Mouse (Mus musculus) olfactory bulb, adult 2 months (tissue): ENCODE measurements around the gene Rccd1. TPM values are rescaled to one million over a fixed set of nuclear protein-coding genes. Genes with fewer than 3 reads are reported as not detected.
"Not testable (repeated sequence)": the region's sequence is repeated elsewhere in the genome, so short reads cannot be mapped to it uniquely, and the experiment has no call there.

Experiments used
- H3K27ac ChIP-seq: fragments of 200-500 bp; 2 replicates; pipeline ENCODE4 v1.5.1; 2012; ENCODE audit warnings: low read depth, low read length; ENCODE audit not compliant: insufficient read depth
- H3K4me1 ChIP-seq: fragments of 200-500 bp; 2 replicates; pipeline ENCODE4 v1.6.1; 2012; ENCODE audit warnings: low read length; ENCODE audit not compliant: control insufficient read depth, insufficient read depth
- H3K4me3 ChIP-seq: fragments of 200-500 bp; 2 replicates; pipeline ENCODE4 v1.5.1; 2012; ENCODE audit warnings: mild to moderate bottlenecking, low read depth, low read length, moderate library complexity; ENCODE audit not compliant: insufficient read depth
- CTCF ChIP-seq: fragments of 200-500 bp; IDR thresholded peaks from 2 replicates; pipeline ENCODE4 v1.5.1; 2012; ENCODE audit warnings: low read depth, mild to moderate bottlenecking, low read length, moderate library complexity; ENCODE audit not compliant: insufficient read depth
- POLR2A ChIP-seq: fragments of 200-500 bp; IDR thresholded peaks from 2 replicates; pipeline ENCODE4 v1.6.1; 2012; ENCODE audit warnings: mild to moderate bottlenecking, low read depth, low read length, moderate library complexity; ENCODE audit not compliant: insufficient read depth
- WGBS: fragments of 180-500 bp; shearing (Covaris S2); methylation state at CpG from one replicate; pipeline ENCODE4 v1.1.7; 2018; 5-methylcytosine and 5-hydroxymethylcytosine counted together
- polyA plus RNA-seq: library from polyadenylated mRNA; stranded (reverse); fragments of >200 nt; gene quantifications from 2 replicates; pipeline ENCODE4 v1.2.4, GENCODE M21; 2012; ENCODE audit warnings: low replicate concordance; ENCODE audit not compliant: missing spikeins, insufficient read depth, insufficient read length

Gene Rccd1
- polyA plus RNA-seq, 1 experiment, result not detected

- Histone ChIP-seq H3K4me1 (peaks cover 37% of the 10 kb centered on the region), H3K4me3 (peak overlapping the region; percentile 96)
- WGBS, result under 1% methylated on average over 45 of the region's 45 CpGs
Observed at GRCm38 (mm10) chr7:80339793-80340628, 15.8 kb upstream of the Rccd1 start.

GRCm38 (mm10) chr7:80339371-80339770 lies 15.1 kb upstream of the Rccd1 start:
- Histone ChIP-seq H3K4me3 (peak overlapping the region; percentile 96), H3K27ac (peak overlapping the region; percentile 9; the same call in 1 of the 2 replicates), H3K4me1 (peaks cover 38% of the 10 kb centered on the region)
- WGBS, result 3% methylated on average over 17 of the region's 17 CpGs
- TF ChIP-seq CTCF (no peak), POLR2A (no peak)

More at GRCm38 (mm10) chr7:80339793-80340628, 15.8 kb upstream of the Rccd1 start:
- peak overlapping the region; percentile 91 for H3K27ac ChIP-seq
- TF ChIP-seq CTCF (peak; percentile 54; the same call in 1 of the 2 replicates), POLR2A (peak; percentile 76)

- WGBS, result 92% methylated on average over 3 of the region's 3 CpGs
- Histone ChIP-seq H3K4me1 (peaks cover 31% of the 10 kb centered on the region), H3K4me3 (no peak overlapping the region), H3K27ac (no peak overlapping the region)
- TF ChIP-seq POLR2A (no peak), CTCF (no peak)
Observed at GRCm38 (mm10) chr7:80336932-80337331, 12.7 kb upstream of the Rccd1 start.

- Histone ChIP-seq H3K4me1 (peaks cover 22% of the 10 kb centered on the region), H3K4me3 (no peak overlapping the region), H3K27ac (no peak overlapping the region)
- whole genome bisulfite sequencing, result 92% methylated on average over 4 of the region's 4 CpGs
- TF ChIP-seq POLR2A (no peak), CTCF (no peak)
Observed at GRCm38 (mm10) chr7:80334848-80335247, 10.6 kb upstream of the Rccd1 start.

- H3K4me1 ChIP-seq, result peaks cover 11% of the 10 kb centered on the region; the same call in 1 of the 2 replicates
- 93% methylated on average over 19 of the region's 19 CpGs for WGBS
- no peak overlapping the region for H3K4me3 ChIP-seq
- TF ChIP-seq CTCF (no peak), POLR2A (no peak)
- H3K27ac ChIP-seq, result no peak overlapping the region
Observed at GRCm38 (mm10) chr7:80331433-80331832, 7.2 kb upstream of the Rccd1 start.

- WGBS, result 81% methylated on average over 8 of the region's 8 CpGs
Observed at GRCm38 (mm10) chr7:80330278-80330677, 6.0 kb upstream of the Rccd1 start.

GRCm38 (mm10) chr7:80326076-80326475 lies 1.8 kb upstream of the Rccd1 start:
- Histone ChIP-seq H3K4me3 (no peak overlapping the region), H3K4me1 (peaks cover 10% of the 10 kb centered on the region), H3K27ac (no peak overlapping the region)
- WGBS, result 97% methylated on average over 19 of the region's 19 CpGs
- TF ChIP-seq CTCF (no peak), POLR2A (no peak)

More at GRCm38 (mm10) chr7:80330278-80330677, 6.0 kb upstream of the Rccd1 start:
- no peak for TF ChIP-seq CTCF
- TF ChIP-seq POLR2A, result no peak
- Histone ChIP-seq H3K4me3 (no peak overlapping the region), H3K4me1 (peaks cover 10% of the 10 kb centered on the region), H3K27ac (no peak overlapping the region)

- H3K27ac ChIP-seq, result no peak overlapping the region
- H3K4me1 ChIP-seq, result peaks cover 10% of the 10 kb centered on the region
- WGBS, result 79% methylated on average over 16 of the region's 16 CpGs
- TF ChIP-seq POLR2A (no peak), CTCF (no peak)
- H3K4me3 ChIP-seq, result no peak overlapping the region
Observed at GRCm38 (mm10) chr7:80325292-80325868, 1.1 kb upstream of the Rccd1 start.

GRCm38 (mm10) chr7:80324816-80325119 lies 514 bp upstream of the Rccd1 start:
- H3K27ac ChIP-seq, H3K4me3 ChIP-seq: not testable (repeated sequence)
- 30% methylated on average over 4 of the region's 5 CpGs for WGBS
- H3K4me1 ChIP-seq, result peaks cover 10% of the 10 kb centered on the region
